Mouse (Mus musculus) heart, embryonic 10.5 days (tissue): ENCODE measurements around the gene Gm43552. TPM values are rescaled to one million over a fixed set of nuclear protein-coding genes. Genes with fewer than 3 reads are reported as not detected.

Experiments used
- DNase-seq: peaks from one replicate; pipeline ENCODE4 v3.0.0-alpha.2; 2017; ENCODE audit warnings: low spot score
- H3K27ac ChIP-seq: fragments of 300-500 bp; sonication (generic); 2 replicates; pipeline ENCODE4 v1.5.1; 2016; ENCODE audit warnings: mild to moderate bottlenecking
- H3K27me3 ChIP-seq: fragments of 300-500 bp; sonication (generic); 2 replicates; pipeline ENCODE4 v1.6.1; 2016; ENCODE audit warnings: mild to moderate bottlenecking; ENCODE audit not compliant: poor library complexity, insufficient read depth, severe bottlenecking
- H3K36me3 ChIP-seq: fragments of 300-500 bp; sonication (generic); 2 replicates; pipeline ENCODE4 v1.6.1; 2016; ENCODE audit warnings: mild to moderate bottlenecking, moderate library complexity
- H3K4me1 ChIP-seq: fragments of 300-500 bp; sonication (generic); 2 replicates; pipeline ENCODE4 v1.6.1; 2016; ENCODE audit warnings: mild to moderate bottlenecking
- H3K4me3 ChIP-seq: fragments of 300-500 bp; sonication (generic); 2 replicates; pipeline ENCODE4 v1.5.1; 2016; ENCODE audit warnings: mild to moderate bottlenecking, moderate library complexity
- H3K9me3 ChIP-seq: fragments of 300-500 bp; sonication (generic); 2 replicates; pipeline ENCODE4 v1.6.1; 2016; ENCODE audit warnings: mild to moderate bottlenecking, moderate library complexity
- WGBS: fragments of 180-500 bp; shearing (Covaris S2); methylation state at CpG from one replicate; pipeline ENCODE4 v1.1.7; 2016; 5-methylcytosine and 5-hydroxymethylcytosine counted together
- polyA plus RNA-seq: library from polyadenylated mRNA; unstranded; fragments of >200 nt; fragmentation: Nextera tagmentation; extraction: Ambion mirVana; gene quantifications from 2 replicates; pipeline ENCODE4 v1.2.1, GENCODE M21; 2016

Gm43552 gene
- polyA plus RNA-seq, 1 experiment from 2014 or later, result not detected

GRCm38 (mm10) chr5:65524831-65525230 is 32.2 kb upstream of the Gm43552 start:
- Histone ChIP-seq H3K9me3 (no peaks in the 10 kb centered on the region), H3K36me3 (no peaks in the 10 kb centered on the region), H3K4me1 (no peaks in the 10 kb centered on the region; the same call in 1 of the 2 replicates), H3K27me3 (no peaks in the 10 kb centered on the region), H3K4me3 (no peak overlapping the region), H3K27ac (no peak overlapping the region)
- 70% methylated on average over 4 of the region's 4 CpGs for WGBS
- no peak for DNase-seq

DNA sequence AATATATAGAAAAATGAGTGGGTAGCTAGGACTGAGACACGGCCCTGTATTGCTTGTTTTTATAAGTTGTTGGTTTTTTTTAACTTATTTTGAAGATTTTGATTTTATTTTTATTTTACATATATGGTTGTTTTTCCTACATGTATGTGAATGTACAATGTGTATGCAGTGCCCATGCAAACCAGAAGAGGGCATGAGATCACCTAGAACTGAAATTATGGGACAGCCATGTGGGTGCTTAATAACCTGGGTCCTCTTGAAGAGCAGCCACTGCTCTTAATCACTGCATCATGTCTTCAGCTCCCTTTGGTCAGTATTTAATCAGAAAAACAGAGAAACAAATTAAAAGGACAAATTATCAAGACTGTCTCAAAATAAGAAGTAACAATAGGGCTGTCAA is 29.2 kb upstream of the Gm43552 start:
- no peak overlapping the region for H3K4me3 ChIP-seq
- WGBS, result 78% methylated on average over 1 of the region's 1 CpGs
- no peaks in the 10 kb centered on the region for H3K27me3 ChIP-seq
- H3K27ac ChIP-seq, result no peak overlapping the region
- no peak for DNase-seq
- no peaks in the 10 kb centered on the region for H3K9me3 ChIP-seq
- H3K4me1 ChIP-seq, result no peaks in the 10 kb centered on the region; the same call in 1 of the 2 replicates
- no peaks in the 10 kb centered on the region for H3K36me3 ChIP-seq

- Histone ChIP-seq H3K4me3 (no peak overlapping the region), H3K27ac (no peak overlapping the region), H3K4me1 (no peaks in the 10 kb centered on the region), H3K9me3 (no peaks in the 10 kb centered on the region), H3K36me3 (no peaks in the 10 kb centered on the region), H3K27me3 (no peaks in the 10 kb centered on the region)
- no peak for DNase-seq
- 59% methylated on average over 5 of the region's 5 CpGs for WGBS
Measured at GRCm38 (mm10) chr5:65514635-65515278, 22.1 kb upstream of the Gm43552 start.

DNA sequence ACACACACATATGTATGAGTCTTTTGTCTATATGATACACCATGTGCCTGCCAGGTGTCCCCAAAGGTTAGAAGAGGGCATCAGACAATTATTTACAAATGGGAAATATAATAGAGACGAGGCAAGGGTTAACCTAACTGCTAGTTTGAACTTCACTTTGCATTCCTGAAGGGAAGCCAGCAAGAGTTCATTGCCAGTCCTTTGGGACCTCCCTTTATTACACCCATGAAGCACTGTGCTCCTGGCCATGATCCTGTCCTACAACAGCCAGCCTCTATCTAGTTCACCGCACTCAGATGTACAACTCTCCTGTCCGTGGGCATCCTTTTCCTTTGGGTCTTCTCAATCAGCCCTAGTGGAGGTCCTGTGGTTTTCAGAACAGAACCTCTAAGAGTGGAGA is 20.9 kb upstream of the Gm43552 start:
- no peaks in the 10 kb centered on the region for H3K27me3 ChIP-seq
- H3K4me1 ChIP-seq, result no peaks in the 10 kb centered on the region
- no peak overlapping the region for H3K4me3 ChIP-seq
- WGBS, result 81% methylated on average over 3 of the region's 3 CpGs
- H3K27ac ChIP-seq, result no peak overlapping the region
- H3K9me3 ChIP-seq, result no peaks in the 10 kb centered on the region
- DNase-seq, result no peak
- H3K36me3 ChIP-seq, result no peaks in the 10 kb centered on the region

- no peaks in the 10 kb centered on the region for H3K36me3 ChIP-seq
- no peak overlapping the region for H3K27ac ChIP-seq
- no peak overlapping the region for H3K4me3 ChIP-seq
- H3K4me1 ChIP-seq, result no peaks in the 10 kb centered on the region
- no peaks in the 10 kb centered on the region for H3K9me3 ChIP-seq
- 77% methylated on average over 8 of the region's 8 CpGs for WGBS
- no peaks in the 10 kb centered on the region for H3K27me3 ChIP-seq
- no peak for DNase-seq
Measured at GRCm38 (mm10) chr5:65508395-65508794, 15.8 kb upstream of the Gm43552 start.

DNA sequence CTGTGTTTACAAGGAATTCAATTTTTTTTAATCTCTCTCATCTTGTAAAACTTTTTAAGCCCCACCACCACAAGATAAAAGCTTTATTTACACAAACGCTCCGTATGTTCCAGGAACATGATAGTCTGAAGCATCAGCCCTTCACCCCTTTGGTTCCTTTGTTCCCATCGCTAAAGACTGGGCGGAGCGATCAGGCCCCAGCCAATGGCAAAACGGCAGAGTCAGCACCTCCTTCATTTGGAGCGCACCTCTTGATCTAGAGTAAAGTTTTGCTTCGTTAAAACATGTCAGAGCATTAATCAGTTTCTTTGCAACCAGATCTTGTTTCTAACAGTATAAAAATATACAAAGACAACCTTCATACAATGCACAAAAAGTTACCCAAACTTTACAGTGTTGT is 13.2 kb upstream of the Gm43552 start:
- Histone ChIP-seq H3K4me1 (no peaks in the 10 kb centered on the region), H3K4me3 (0 out of 2 replicates have a peak overlapping the region, but pooled peaks have one; percentile 31), H3K27me3 (no peaks in the 10 kb centered on the region), H3K36me3 (no peaks in the 10 kb centered on the region), H3K9me3 (no peaks in the 10 kb centered on the region), H3K27ac (no peak overlapping the region)
- DNase-seq, result no peak
- 9% methylated on average over 8 of the region's 8 CpGs for WGBS

- Histone ChIP-seq H3K27me3 (no peaks in the 10 kb centered on the region), H3K4me3 (no peak overlapping the region), H3K27ac (no peak overlapping the region), H3K4me1 (no peaks in the 10 kb centered on the region), H3K36me3 (no peaks in the 10 kb centered on the region), H3K9me3 (no peaks in the 10 kb centered on the region)
- no peak for DNase-seq
- 88% methylated on average over 9 of the region's 9 CpGs for WGBS
Measured at GRCm38 (mm10) chr5:65501407-65501806, 8.8 kb upstream of the Gm43552 start.

- DNase-seq, result no peak
- Histone ChIP-seq H3K27ac (no peak overlapping the region), H3K4me3 (no peak overlapping the region), H3K27me3 (no peaks in the 10 kb centered on the region), H3K4me1 (no peaks in the 10 kb centered on the region), H3K9me3 (no peaks in the 10 kb centered on the region), H3K36me3 (no peaks in the 10 kb centered on the region)
- WGBS, result 80% methylated on average over 7 of the region's 7 CpGs
Measured at GRCm38 (mm10) chr5:65500231-65500630, 7.6 kb upstream of the Gm43552 start.

DNA sequence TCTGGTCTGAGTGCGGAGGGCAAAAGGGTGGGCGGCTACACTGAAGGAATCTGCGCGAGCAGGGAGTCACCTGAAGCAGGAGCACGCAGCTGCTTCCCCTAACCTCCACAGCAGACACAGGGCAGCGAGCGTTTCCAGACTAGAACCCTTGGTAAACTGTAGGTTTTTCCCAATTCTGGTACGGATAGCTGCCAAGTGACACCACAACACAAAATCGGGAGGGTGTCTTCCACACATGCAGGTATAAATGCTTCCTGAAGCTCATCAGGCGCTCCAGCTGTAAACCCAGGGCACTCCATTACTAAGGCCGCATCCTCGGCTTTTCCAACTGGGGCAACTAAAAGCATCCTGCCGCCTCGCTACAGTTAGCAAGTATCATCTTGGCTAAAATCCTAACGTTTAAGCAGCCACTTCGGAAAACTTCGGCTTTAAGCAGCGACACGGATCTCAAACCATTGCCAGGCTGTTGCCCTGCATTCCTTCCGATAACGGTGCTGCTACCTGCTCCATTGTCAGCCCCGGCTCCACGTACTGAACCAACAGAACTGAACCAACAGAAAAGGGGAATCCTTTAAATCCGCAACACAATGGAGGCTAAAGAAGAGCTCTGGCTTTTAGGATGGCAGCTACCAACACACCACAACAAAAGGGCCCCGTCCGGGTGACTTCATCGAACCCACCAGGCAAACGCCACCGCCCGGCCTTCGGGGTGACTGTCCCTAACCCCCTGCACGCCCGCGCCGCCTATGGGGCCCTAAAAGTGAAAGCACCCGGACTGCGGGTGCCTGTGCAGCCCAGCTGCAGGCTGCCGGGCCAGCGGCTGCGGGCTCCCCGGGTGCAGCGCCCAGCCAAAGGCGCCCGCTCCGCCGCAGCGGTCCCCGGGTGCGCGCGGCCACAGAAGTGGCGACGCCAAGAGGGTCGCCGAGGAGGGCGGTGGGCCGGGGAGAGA is 592 bp downstream of the Gm43552 start:
- under 1% methylated on average over 55 of the region's 57 CpGs for WGBS
- H3K4me1 ChIP-seq, result peaks cover 26% of the 10 kb centered on the region
- no peaks in the 10 kb centered on the region for H3K36me3 ChIP-seq
- peak overlapping the region; percentile 98 for H3K4me3 ChIP-seq
- DNase-seq, result peak; percentile 91
- H3K27me3 ChIP-seq, result no peaks in the 10 kb centered on the region
- H3K27ac ChIP-seq, result peak overlapping the region; percentile 98
- H3K9me3 ChIP-seq, result no peaks in the 10 kb centered on the region

- H3K27ac ChIP-seq, result 0 out of 2 replicates have a peak overlapping the region, but pooled peaks have one; percentile 16
- WGBS, result 71% methylated on average over 4 of the region's 4 CpGs
- 0 out of 2 replicates have a peak, but pooled peaks cover 2% of the 10 kb centered on the region for H3K36me3 ChIP-seq
- no peak for DNase-seq
- no peak overlapping the region for H3K4me3 ChIP-seq
- peaks cover 32% of the 10 kb centered on the region for H3K4me1 ChIP-seq
- H3K27me3 ChIP-seq, result no peaks in the 10 kb centered on the region
- H3K9me3 ChIP-seq, result no peaks in the 10 kb centered on the region
Measured at GRCm38 (mm10) chr5:65489830-65490229, 2.8 kb downstream of the Gm43552 start.

DNA sequence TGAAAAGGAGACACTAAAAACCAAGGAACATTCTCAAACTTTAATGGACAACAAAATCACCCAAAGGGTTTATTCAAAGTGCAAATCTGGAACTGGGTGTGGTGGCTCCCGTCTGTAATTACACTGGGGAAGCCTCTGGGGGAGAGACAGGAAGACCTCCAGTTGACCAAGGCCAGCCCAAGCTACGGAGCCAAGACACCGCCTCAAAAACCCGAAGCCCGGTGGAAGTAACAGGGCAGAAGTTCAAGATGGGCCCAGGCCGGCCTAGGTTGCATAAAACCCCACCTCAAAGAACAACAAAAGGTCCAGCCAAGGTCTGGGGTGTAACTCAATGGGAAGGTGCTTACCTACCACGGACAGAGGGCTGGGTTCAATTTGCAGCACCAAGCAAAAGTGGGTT is 3.9 kb downstream of the Gm43552 start:
- Histone ChIP-seq H3K4me3 (no peak overlapping the region), H3K4me1 (peaks cover 37% of the 10 kb centered on the region)
- WGBS, result 85% methylated on average over 7 of the region's 7 CpGs

GRCm38 (mm10) chr5:65487381-65487780 is 5.3 kb downstream of the Gm43552 start:
- Histone ChIP-seq H3K27me3 (no peaks in the 10 kb centered on the region), H3K4me3 (peak overlapping the region; percentile 5; the same call in 1 of the 2 replicates), H3K27ac (peak overlapping the region; percentile 77), H3K4me1 (peaks cover 32% of the 10 kb centered on the region), H3K9me3 (no peaks in the 10 kb centered on the region), H3K36me3 (0 out of 2 replicates have a peak, but pooled peaks cover 2% of the 10 kb centered on the region)
- 61% methylated on average over 10 of the region's 10 CpGs for WGBS
- peak; percentile 77 for DNase-seq

More for the DNA sequence above, 3.9 kb downstream of the Gm43552 start:
- H3K27ac ChIP-seq, result no peak overlapping the region
- no peaks in the 10 kb centered on the region for H3K27me3 ChIP-seq
- DNase-seq, result no peak
- 0 out of 2 replicates have a peak, but pooled peaks cover 2% of the 10 kb centered on the region for H3K36me3 ChIP-seq
- no peaks in the 10 kb centered on the region for H3K9me3 ChIP-seq

DNA sequence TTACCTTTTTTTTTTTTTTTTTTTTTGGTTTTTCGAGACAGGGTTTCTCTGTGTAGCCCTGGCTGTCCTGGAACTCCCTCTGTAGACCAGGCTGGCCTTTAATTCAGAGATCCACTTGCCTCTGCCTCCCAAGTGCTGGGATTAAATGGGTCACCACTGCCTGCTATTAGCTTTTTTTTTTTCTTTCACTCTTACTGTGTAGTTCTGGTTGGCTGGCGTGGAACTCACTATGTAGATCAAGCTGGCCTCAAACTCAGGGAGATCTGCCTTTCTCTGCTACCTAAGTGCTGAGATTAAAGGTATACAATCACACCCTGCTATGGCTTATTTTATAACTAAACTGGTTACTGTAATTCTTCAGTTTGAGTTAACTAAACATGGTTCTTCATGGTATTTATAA is 6.1 kb downstream of the Gm43552 start:
- H3K36me3 ChIP-seq, result 0 out of 2 replicates have a peak, but pooled peaks cover 2% of the 10 kb centered on the region
- no peak overlapping the region for H3K4me3 ChIP-seq
- 81% methylated on average over 2 of the region's 2 CpGs for WGBS
- H3K9me3 ChIP-seq, result no peaks in the 10 kb centered on the region
- H3K4me1 ChIP-seq, result peaks cover 28% of the 10 kb centered on the region
- DNase-seq, result no peak
- H3K27ac ChIP-seq, result 0 out of 2 replicates have a peak overlapping the region, but pooled peaks have one; percentile 77
- no peaks in the 10 kb centered on the region for H3K27me3 ChIP-seq
